Mouse (Mus musculus) lung, postnatal 4 days (tissue): ENCODE results near the gene Lrrc4c.

Experiments
- DNase-seq, 2 experiments: peaks; one replicate each; pipeline ENCODE4 v3.0.0; 2021

Lrrc4c gene

DNA sequence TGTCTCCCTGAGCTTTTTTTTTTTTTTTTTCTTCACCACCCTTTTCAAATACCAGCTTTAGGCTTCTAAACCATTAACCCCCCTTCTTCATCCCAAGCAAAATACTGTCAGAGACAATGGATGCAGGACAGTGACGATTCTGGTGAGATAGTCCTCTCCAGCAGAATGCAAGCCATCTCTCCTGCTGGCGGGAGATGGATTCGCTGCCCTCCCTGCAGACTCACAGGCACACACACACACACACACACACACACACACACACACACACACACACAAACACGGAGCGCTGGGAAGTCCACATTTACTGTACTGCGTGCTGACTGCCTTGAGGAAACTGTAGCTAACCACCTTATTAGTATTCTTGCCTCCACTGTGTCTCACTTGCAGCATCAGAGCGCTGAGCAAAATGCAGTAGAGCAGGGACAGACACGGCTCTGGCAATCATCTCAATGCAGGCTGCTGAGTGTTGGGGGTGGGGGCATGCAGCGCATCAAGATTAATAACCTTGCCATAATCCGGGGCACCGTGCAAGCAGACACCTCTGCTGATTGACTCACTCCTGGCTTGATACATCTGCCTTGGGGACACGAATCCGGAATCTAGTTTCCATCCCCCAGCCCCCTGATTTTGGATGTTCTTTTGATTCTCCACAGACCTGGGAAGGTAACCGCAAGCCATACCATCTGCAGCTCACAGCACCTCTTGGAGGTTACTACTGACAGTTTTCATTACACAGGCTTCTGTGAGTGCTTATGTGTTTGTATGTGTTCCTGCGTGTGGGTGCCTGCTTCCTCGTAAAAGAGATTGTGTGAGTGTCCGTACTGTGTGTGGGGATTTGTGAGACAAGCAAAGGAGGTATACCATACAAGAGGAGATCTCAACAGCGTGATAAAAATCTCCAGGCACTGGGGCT lies at the start of gene Lrrc4c:
Lrrc4c (plus strand) TSS at position 783 of the 913 bp plus-strand sequence.
- no peak for DNase-seq

DNA sequence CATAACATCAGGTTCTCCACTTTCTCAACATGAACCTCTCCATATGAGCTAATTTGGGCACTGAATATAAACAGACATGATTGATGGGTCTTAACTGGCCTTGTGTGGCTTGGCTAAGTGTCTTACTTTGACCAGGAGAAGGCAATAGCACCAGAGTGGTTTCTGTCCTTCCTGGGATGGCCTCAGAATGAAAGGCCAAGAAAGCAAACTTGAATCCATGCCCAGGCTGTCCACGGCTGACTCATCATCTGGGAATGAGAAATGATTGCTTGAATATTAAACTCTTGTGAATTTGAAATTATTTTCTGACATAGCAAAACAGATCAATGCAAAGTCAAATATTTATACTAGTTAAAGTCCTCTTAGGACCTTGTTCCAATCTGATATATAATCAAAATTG lies 42.9 kb upstream of the Lrrc4c start:
- DNase-seq = no peak

DNA sequence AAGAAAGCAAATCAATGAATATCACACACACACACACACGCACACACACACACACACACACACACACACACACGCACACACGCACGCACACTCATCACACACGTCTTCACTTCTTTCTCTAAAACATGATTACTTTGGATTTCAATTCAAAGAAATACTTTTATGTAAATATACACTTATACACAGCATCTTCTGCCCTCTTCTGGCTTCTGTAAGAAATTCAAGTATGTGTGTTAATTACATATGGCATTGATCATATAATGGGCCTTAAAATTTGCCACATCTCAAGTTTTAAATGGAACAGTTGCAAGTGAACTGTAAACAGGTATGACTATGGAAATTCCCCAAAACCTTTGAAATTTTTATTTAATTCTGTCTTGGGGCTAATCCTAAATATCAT lies 35.0 kb upstream of the Lrrc4c start:
- no peak for DNase-seq

DNA sequence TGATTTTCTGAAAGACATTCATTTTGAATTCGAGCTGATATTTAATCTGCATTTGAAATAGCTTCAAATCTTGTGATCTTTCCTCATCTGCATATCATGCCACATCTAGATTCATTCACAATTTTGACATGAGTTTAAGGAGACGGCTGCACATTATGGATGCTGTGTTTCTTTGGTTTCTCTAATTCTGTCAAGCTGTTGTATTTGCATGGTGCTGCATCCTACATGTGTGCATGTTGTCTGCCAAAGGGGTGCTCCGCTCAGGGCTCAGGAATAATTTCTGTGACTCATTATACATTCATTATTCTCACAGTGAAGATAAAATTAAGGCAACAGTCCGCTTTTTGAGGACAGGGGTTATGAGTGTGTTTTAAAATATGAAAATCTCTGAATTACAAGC lies 30.5 kb upstream of the Lrrc4c start:
- no peak for DNase-seq

DNA sequence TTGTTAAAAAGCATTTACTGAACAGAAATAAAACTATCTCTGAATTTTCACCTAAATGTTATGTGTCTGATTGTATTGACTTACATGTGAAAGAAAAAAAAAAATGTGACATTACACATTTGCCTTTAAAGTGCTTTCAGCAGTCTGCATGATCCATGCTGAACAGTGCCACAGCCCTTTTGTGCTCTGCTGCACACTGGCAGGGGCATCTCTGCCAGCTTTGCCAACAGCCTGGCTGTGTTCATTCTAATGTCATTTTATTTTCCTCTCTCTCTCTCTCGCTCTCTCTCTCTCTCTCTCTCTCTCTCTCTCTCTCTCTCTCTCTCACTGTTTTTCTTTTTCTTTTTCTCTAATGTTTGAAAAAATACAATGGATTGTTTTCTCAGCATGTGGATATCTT lies 27.4 kb upstream of the Lrrc4c start:
- DNase-seq = no peak

DNA sequence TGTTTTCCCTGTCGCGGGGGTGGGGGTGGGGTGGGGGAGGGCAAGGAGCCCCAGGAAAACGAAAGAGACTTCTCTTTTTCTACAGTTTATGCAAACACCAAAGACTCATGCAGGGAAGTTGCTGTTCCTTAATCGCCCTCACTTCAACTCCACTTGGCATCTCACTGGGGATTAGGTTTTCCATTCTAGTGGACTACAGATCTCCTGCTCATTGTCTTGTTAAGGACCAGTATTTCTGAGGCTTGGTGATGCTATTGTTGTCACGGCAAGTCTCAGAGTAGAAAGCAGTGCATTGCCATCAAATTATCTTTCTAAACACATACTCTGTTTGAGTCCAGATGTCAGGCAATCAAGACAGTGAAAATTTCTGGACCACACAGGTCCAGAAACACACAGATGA lies 2.9 kb upstream of the Lrrc4c start:
- DNase-seq = no peak

DNA sequence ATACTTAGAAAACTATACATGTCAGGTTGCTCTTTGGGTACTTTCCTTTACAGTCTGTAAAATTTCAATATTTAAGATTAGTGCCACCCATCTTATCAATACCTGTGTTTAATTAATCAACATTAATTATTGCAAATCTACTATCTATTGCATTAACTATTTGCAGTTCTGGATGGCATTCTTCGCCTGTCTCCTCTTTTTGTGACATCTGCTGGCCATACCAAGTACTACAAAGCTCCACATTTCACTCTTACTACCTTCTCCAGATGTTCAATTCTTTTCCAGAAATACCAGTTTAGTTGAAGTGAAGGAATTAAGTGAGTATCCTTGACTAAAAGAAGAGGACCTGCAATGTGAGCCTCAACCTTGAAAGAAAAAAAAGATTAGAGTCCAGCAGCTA lies 1.4 kb upstream of the Lrrc4c start:
- DNase-seq = no peak

DNA sequence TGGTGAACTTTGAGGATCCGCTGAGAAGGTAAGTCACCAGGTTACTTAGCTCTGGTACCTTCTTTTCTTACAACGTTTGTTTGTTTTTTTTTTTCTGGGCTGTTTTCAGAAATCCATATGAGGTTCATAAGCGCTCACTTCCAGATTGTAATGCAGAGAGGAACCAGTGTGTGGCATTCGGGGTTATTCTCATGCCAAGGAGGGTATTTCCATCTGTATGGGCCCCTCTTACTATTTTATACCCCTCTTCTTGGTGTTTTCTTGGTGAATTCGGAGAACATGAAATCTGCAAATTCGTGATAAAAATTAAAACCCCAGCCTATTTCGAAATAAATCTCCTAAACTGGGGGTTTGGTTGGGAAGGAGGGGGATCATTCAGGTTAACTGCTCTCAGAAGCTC lies 587 bp downstream of the Lrrc4c start:
- DNase-seq = no peak

DNA sequence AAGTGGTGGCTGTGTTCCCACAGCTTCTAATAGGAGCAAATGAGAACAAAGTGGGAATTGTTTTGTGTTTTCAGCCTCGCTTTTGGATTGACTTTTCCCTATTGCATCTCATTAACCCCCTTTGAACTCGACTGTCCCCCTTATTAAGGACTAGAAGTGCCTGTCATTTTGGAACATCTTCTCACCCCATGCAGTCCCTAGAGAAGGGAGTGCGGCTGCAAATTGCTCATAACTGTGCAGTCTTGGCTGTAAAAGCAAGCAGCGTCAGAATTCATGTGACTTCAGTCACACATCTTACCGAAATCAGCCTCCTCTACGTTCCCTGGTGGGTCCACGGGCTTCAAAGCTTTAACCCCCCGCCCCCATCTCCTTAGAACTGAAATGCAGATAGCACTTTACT lies 1.2 kb downstream of the Lrrc4c start:
- no peak for DNase-seq

DNA sequence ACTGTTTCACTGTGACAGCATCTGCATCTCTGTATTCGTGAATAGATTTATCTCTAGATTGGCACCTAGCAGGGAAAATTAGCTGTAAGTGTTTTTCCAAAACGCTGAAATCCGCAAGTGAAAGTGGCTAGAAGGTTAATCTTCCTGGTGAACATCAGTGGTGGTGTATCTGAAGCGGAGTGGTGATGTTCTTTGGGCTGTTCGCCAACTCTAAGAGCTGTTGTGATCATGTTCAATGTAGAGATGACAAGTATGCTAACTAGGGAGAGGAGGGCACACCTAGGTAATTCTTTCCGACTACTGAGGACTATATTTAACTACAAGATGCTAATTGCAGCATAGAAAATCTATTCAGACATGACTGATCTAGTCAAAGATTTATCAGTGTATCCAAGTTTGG lies 1.7 kb downstream of the Lrrc4c start:
- no peak for DNase-seq

DNA sequence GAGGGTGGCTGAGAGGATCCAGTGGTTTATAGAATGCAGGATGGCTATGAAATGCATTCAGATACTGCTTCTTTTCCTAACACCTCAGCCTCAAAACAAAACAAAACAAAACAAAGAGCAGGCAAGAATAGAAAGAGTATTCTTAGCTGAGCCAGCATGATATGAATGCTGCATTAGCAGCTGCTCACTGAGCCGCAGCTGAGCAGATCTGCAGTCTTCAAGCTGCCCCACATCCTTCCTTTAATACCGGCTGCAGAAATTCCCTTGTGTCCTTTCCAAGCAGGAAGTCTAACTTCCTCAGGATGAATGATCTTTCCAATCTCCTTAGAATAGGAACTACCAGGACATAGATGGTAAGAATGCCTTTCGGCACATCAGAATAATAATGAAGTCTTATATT lies 16.7 kb downstream of the Lrrc4c start:
- DNase-seq = no peak

DNA sequence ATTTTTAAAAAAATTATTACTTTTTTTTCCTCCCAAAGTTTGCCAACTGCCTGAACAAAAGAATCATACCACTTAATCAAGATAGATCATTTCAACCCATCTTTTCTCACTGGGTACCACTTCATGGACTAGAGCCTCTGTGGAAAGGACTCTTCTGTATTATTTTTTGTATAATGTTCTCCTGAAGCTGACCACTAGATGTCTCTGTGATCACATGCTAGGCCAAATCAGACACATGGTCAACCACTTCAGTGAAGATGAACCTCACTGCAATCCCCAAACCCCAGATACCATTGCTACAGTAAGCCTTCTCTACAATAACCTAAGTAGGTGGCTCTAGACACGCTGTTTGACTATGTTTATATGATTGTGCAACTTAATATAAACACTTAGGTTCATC lies 19.4 kb downstream of the Lrrc4c start:
- no peak for DNase-seq

DNA sequence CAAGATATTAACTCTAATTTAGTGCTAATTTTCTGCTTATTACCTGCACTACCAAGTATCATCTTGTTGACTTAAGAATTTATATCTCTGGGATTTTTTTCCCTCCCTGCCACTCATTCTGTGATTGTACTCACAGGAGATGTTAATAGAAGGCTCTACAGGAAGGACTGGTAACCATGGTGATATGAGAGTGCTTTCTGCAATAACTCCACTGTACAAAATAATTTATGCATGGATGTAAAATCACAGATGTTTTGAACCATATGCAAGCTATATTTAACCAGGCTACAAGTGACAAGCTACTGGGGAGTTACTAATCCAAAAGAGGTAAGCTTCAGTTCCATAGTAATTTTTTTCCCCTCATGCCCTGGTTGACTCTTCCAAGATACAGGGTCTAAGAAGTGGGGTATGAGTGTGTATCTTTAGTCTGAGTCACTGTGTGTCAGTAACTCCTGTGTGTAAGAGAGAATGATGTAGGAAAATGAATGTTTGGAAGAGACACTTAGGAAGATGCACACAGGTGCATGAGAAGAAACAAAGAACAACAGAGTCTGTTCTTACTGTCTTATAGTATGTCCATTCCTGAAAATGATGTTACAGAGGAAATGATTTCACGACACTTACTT lies 83.3 kb downstream of the Lrrc4c start:
- DNase-seq = no peak

DNA sequence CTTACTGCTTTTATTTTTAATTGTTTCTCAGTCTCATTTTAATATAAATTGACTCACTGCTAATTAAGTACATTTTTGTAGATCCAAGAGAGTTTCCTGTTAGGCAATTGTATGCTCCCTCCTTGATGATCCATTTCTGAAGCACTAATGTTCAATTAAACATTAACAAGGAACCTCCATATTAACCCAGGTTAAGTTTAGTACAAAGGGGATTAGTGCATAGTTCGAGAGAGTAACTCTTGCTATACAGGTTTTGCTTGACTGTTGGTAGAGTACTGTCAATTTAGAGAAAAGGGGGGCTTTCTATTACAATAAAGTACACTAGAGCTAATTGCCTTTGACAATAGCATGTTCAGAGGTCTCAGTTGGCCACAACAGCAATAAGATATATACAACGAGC lies 84.5 kb downstream of the Lrrc4c start:
- DNase-seq = no peak

DNA sequence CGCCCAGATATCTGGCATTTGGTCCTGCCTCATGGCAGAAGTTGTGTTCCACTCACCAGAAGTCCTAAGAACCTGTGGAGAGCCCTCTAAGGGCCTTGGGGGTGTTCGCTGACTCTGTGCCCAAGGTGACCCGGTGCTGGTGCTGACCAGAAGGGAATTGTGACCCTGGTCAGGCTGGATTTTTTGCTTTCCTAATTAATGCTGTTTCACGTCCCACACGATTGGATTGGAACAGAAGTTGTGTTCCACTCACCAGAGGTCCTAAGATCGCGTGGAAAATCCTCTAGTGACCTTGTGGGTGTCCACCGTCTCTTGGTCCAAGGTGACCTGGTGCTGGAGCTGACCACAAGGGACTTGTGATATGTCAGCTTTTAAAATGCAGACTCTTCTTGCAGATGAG lies 88.9 kb downstream of the Lrrc4c start:
- DNase-seq = no peak

DNA sequence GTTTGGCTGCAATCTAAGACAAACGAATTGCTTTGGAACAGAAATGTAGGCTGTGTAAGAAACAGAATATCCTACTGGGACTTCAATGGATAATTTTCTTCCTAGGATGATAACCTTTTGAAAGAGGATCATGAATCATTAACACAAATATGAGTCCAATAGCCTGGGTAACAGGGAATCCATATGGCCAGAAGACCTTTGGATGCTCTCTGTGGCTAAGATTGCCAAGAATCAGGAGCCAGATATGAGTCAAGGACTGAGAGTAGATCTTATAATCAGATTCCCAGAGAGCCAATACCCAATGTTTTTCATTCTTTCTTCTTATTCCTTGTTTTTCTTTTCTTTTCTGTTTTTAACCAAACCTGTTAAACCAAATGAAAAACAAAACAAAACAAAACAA lies 93.2 kb downstream of the Lrrc4c start:
- DNase-seq = no peak

DNA sequence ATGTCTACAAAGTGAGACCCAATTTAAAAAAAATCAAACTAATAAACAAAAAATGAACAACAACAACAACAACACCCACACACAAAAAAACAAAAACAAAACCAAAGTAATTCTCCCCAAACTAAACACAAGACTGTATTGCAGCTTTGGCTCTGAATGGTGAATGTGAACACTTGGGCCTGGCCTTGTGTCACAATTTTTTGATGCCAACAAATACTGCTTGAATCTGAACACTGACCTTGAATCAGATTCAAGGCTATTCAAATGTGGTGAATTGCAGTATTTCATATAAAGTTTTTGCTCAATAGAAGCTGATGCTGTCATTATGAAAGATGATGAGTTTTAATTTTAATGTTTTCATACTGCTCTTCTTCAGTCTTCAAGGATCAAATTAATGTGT lies 143.6 kb downstream of the Lrrc4c start:
- DNase-seq = no peak

DNA sequence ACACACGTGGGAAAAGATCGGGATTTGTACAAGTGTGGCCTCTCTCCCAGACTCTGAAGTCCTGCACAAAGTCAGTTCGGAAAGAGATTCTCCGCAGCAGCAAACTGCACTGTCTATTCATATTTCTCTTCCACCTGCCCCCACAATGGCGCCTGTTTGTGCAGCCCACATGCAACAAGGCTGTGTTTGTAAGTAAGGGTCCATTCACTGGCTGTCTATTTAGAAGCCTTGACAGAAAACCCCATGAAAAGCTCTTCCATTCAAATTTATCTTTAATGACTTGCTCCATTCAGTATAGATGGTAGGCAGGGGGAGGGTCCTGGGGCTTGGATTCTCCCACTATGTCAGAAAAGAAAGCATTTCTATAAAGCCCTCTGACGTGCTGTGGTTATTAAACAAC lies 157.7 kb downstream of the Lrrc4c start:
- no peak for DNase-seq

DNA sequence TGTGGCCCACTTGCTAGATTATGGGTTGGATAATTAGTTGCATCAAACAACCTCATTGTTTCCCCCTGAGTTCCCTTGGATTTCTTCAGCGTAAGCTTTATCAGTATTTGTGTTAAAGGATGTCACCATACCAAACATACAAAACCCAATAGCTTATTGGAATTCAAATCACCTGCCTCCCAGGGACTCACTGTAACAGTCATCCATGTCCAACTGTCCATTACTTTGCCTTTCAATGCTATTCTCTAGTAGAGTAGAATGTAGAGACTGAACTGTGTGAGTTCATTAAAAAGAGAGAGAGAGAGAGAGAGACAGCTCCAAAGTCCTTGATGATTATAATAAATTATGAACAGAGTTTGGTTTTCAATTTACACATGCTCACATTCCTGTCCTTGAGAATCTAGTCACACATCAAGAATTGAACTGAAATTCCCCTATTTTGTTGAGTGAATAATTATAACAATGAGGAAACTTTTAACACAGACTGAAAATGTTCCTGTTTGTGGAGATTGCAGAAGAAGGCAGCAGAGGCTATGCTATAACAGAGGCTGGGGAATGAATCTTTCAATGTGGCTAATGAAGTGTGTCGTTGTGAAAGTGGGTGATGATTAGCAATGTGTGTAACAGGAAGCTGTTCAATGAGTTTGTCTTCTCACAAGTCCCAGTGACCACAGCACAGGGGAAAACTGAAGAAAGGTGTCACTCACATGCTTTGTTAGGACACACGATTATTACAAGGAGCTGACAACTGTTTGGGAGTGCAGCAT lies 181.3 kb downstream of the Lrrc4c start:
- no peak for DNase-seq

DNA sequence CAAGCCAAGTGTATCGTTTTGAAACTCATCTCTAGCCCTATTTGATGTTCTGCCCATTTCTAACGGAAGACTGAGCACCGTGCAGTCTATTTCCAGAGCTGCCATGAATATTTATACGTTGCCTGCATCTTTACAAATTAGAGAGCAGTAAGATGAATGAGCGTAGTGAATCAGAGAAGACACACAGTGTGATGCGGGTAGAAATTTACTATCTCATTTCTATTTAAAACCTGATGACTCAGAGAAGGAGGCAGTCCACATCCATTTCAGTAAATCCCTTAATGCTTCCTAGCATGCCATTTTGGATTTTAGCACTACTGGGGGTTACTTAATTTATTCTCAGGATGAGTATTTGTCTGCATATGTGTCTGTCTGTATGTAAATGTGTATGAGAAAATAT lies 186.2 kb downstream of the Lrrc4c start:
- no peak for DNase-seq

DNA sequence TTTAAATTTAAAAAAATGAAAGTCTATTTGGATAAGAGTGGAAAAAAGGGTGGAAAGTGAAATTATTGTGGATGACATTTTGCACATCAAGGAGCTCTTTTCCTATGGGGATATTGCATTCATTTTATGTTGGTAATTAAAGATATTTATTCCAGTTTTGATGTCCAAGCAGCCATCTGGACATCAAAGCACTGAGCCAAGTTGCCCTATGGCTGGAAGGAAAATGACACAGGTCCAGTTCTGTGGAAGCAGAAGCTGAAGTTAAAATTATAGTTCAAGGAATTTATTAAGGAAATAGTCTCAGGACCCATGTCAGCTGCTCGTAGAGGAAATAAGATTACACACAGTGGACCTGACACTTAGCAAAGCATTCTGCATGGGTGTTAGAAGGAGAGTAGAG lies 187.7 kb downstream of the Lrrc4c start:
- no peak for DNase-seq

DNA sequence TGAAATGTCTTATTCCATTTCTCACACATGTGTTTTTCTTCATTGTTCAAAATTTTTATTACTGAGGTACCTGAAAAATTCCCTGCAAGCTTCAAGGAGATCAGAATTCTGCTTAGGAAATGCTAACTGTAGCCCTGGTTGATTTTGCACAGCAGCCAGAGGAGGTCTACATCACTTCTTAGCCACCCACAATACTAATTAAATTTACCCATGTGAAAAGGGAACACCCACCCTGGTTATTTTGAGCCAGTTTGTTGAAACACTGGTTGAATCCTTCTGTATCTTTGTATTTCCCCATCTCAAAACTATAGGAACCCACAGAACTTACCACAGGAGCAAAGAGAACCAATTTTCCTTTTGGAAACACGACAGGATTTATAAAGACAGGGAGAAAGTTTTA lies 191.0 kb downstream of the Lrrc4c start:
- no peak for DNase-seq

DNA sequence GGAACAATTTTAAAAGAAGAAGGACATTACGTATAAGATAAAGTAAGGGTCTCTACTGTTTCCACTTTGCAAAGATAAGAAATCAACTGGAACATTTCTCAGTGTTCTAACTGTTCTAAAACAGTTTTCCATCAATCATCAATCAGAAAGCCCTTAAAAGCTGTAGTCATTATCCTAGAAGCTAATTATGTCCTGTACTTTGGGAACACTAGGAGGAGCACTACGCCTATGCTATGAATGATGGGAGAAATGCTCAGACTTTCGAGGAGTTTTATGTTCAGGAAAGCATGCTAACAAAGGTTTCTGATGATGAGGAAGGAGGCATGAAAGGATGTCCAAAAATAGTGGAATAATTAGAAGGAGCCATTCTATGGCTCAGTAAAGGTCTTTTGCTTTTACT lies 219.5 kb downstream of the Lrrc4c start:
- DNase-seq = no peak

DNA sequence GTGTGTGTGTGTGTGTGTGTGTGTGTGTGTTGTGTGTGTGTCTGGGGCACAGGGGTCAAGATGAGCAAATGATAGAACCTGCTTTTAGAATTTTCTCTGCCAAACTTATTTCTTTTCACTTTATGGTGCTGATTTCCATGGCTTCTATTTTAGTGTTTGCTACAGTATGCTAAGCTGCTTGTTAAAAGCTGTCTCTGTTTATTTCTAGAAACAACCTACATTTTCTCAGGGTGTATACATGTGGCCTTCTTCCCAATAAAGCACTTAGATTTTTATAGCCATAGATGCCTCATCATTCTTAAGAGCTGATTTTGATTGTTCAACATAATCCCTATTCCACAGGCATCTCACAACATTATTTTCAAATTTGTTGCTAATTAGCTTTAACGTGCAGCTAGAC lies 229.2 kb downstream of the Lrrc4c start:
- DNase-seq = no peak
